Mouse (Mus musculus): Measurements from ENCODE around the gene Cxcl9. TPM values are rescaled to one million over a fixed set of nuclear protein-coding genes. Genes with fewer than 3 reads are reported as not detected.

Gene Cxcl9
- polyA plus RNA-seq, 1 experiment from 2014 or later = 0.05 TPM

GRCm38 (mm10) chr5:92370891-92371290 is 43.0 kb upstream of the Cxcl9 start:
- no peak for ATAC-seq
- Histone ChIP-seq H3K9ac (ENCODE audit: low read depth, low read length) (no peak overlapping the region), H3K27ac (ENCODE audit: low read depth, low read length) (no peak overlapping the region), H3K36me3 (ENCODE audit: control insufficient read depth, insufficient read depth) (no peaks in the 10 kb centered on the region), H3K9me3 (ENCODE audit: control insufficient read depth) (no peaks in the 10 kb centered on the region), H3K4me2 (replicated peaks; ENCODE audit: low read depth) (no peak overlapping the region), H3K27me3 (replicated peaks; ENCODE audit: control insufficient read depth, insufficient read depth, low read length) (no peaks in the 10 kb centered on the region), H3K4me1 (replicated peaks; ENCODE audit: control insufficient read depth, insufficient read depth, low read length) (no peaks in the 10 kb centered on the region; the same call in 1 of the 2 replicates), H3K4me3 (ENCODE audit: low read depth, low read length) (no peak overlapping the region)
- no peak for TF ChIP-seq CTCF (IDR thresholded peaks at IDR 0.05; ENCODE audit: low read depth)
- WGBS = 74% methylated on average over 6 of the region's 6 CpGs

- H3K9ac ChIP-seq (ENCODE audit: low read depth, low read length) = no peak overlapping the region
- no peaks in the 10 kb centered on the region; the same call in 1 of the 2 replicates for H3K4me1 ChIP-seq (replicated peaks; ENCODE audit: control insufficient read depth, insufficient read depth, low read length)
- no peaks in the 10 kb centered on the region for H3K27me3 ChIP-seq (replicated peaks; ENCODE audit: control insufficient read depth, insufficient read depth, low read length)
- no peak overlapping the region for H3K4me2 ChIP-seq (replicated peaks; ENCODE audit: low read depth)
- 45% methylated on average over 6 of the region's 6 CpGs for WGBS
- no peak overlapping the region for H3K27ac ChIP-seq (ENCODE audit: low read depth, low read length)
- H3K36me3 ChIP-seq (ENCODE audit: control insufficient read depth, insufficient read depth) = no peaks in the 10 kb centered on the region
- no peak for TF ChIP-seq CTCF (IDR thresholded peaks at IDR 0.05; ENCODE audit: low read depth)
- no peak for ATAC-seq
- no peaks in the 10 kb centered on the region for H3K9me3 ChIP-seq (ENCODE audit: control insufficient read depth)
- no peak overlapping the region for H3K4me3 ChIP-seq (ENCODE audit: low read depth, low read length)
Measured at GRCm38 (mm10) chr5:92370392-92370791, 42.5 kb upstream of the Cxcl9 start.

DNA sequence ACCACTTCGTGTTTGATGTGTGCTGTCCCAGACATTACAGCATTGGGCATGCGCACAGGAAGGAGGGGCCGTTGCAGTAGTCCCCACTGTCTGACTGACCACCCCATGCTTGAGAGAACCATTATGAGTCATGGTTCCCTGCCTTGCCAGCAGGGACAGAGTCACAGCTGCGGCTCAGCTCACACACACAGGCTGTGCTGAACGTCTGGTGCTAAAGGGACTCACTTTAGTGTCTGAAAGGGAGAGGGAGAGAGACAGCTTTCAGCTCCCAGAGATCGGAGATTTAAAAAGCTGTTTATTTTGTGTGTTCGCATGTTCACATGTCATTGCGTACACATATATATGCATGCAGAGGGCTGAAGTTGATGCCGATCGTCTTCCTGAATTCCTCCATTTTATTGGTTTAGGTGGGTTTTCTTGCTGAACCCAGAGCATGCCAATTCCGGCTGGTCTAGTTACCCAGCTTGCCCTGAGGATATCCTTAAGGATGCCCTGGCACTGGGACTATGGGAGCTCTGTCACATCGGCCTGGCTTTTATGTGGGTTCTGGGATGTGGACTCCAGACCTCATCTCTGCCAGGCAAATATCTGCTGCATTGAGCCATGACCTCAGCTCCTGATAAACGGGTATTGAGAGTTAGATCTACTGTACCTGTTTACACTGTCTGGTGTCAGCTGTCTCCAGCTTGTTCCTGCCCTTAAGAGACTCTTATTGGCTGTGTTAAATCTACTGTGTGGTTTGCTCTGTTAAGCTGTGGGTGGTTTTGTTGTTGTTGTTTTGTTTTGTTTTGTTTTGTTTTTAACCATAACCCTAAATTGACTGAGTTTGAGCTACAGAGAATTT is 41.5 kb upstream of the Cxcl9 start:
- Histone ChIP-seq H3K27ac (ENCODE audit: low read depth, low read length) (no peak overlapping the region), H3K9me3 (ENCODE audit: control insufficient read depth) (no peaks in the 10 kb centered on the region), H3K9ac (ENCODE audit: low read depth, low read length) (no peak overlapping the region), H3K27me3 (replicated peaks; ENCODE audit: control insufficient read depth, insufficient read depth, low read length) (no peaks in the 10 kb centered on the region), H3K36me3 (ENCODE audit: control insufficient read depth, insufficient read depth) (no peaks in the 10 kb centered on the region), H3K4me3 (ENCODE audit: low read depth, low read length) (no peak overlapping the region), H3K4me1 (replicated peaks; ENCODE audit: control insufficient read depth, insufficient read depth, low read length) (no peaks in the 10 kb centered on the region; the same call in 1 of the 2 replicates), H3K4me2 (replicated peaks; ENCODE audit: low read depth) (no peak overlapping the region)
- peak; percentile 32 for TF ChIP-seq CTCF (IDR thresholded peaks at IDR 0.05; ENCODE audit: low read depth)
- ATAC-seq = peak; percentile 46; the same call in 1 of the 2 replicates
- WGBS = 63% methylated on average over 13 of the region's 13 CpGs

GRCm38 (mm10) chr5:92368392-92368791 is 40.5 kb upstream of the Cxcl9 start:
- ATAC-seq = no peak
- Histone ChIP-seq H3K9ac (ENCODE audit: low read depth, low read length) (no peak overlapping the region), H3K4me1 (replicated peaks; ENCODE audit: control insufficient read depth, insufficient read depth, low read length) (no peaks in the 10 kb centered on the region; the same call in 1 of the 2 replicates), H3K27me3 (replicated peaks; ENCODE audit: control insufficient read depth, insufficient read depth, low read length) (no peaks in the 10 kb centered on the region), H3K4me3 (ENCODE audit: low read depth, low read length) (no peak overlapping the region), H3K27ac (ENCODE audit: low read depth, low read length) (no peak overlapping the region), H3K4me2 (replicated peaks; ENCODE audit: low read depth) (no peak overlapping the region), H3K9me3 (ENCODE audit: control insufficient read depth) (no peaks in the 10 kb centered on the region), H3K36me3 (ENCODE audit: control insufficient read depth, insufficient read depth) (no peaks in the 10 kb centered on the region)
- TF ChIP-seq CTCF (IDR thresholded peaks at IDR 0.05; ENCODE audit: low read depth) = no peak
- WGBS = 59% methylated on average over 10 of the region's 10 CpGs

DNA sequence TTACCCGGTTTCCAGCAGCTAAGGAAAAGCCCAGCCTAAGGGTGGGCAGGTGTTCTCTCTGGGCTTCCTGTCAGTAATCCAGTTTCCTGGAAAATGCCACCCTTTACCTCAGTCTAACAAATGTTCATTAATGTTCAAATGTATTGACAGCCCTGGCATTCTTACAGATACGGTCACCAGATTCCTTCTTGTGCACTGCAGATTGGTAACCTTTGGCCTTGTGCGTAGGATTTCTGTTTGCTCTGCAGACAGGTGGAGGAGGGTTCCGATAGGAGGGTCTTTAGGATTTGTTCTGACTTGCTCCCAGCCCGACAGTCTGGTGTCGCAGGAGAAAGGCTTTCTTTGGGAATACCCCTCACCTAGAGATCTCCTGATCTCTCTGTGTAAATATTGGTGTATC is 38.7 kb upstream of the Cxcl9 start:
- H3K4me3 ChIP-seq (ENCODE audit: low read depth, low read length) = no peak overlapping the region
- TF ChIP-seq CTCF (IDR thresholded peaks at IDR 0.05; ENCODE audit: low read depth) = no peak
- H3K4me2 ChIP-seq (replicated peaks; ENCODE audit: low read depth) = peak overlapping the region; percentile 48
- no peaks in the 10 kb centered on the region for H3K36me3 ChIP-seq (ENCODE audit: control insufficient read depth, insufficient read depth)
- 0 out of 2 replicates have a peak, but pooled peaks have one; percentile 26 for ATAC-seq
- no peak overlapping the region for H3K27ac ChIP-seq (ENCODE audit: low read depth, low read length)
- no peaks in the 10 kb centered on the region for H3K9me3 ChIP-seq (ENCODE audit: control insufficient read depth)
- WGBS = 32% methylated on average over 6 of the region's 6 CpGs
- H3K27me3 ChIP-seq (replicated peaks; ENCODE audit: control insufficient read depth, insufficient read depth, low read length) = no peaks in the 10 kb centered on the region
- H3K4me1 ChIP-seq (replicated peaks; ENCODE audit: control insufficient read depth, insufficient read depth, low read length) = no peaks in the 10 kb centered on the region; the same call in 1 of the 2 replicates
- no peak overlapping the region for H3K9ac ChIP-seq (ENCODE audit: low read depth, low read length)

- TF ChIP-seq CTCF (IDR thresholded peaks at IDR 0.05; ENCODE audit: low read depth) = no peak
- Histone ChIP-seq H3K27me3 (replicated peaks; ENCODE audit: control insufficient read depth, insufficient read depth, low read length) (no peaks in the 10 kb centered on the region), H3K4me1 (replicated peaks; ENCODE audit: control insufficient read depth, insufficient read depth, low read length) (no peaks in the 10 kb centered on the region; the same call in 1 of the 2 replicates), H3K4me3 (ENCODE audit: low read depth, low read length) (no peak overlapping the region), H3K36me3 (ENCODE audit: control insufficient read depth, insufficient read depth) (no peaks in the 10 kb centered on the region), H3K27ac (ENCODE audit: low read depth, low read length) (no peak overlapping the region), H3K9ac (ENCODE audit: low read depth, low read length) (no peak overlapping the region), H3K4me2 (replicated peaks; ENCODE audit: low read depth) (no peak overlapping the region), H3K9me3 (ENCODE audit: control insufficient read depth) (no peaks in the 10 kb centered on the region)
- 74% methylated on average over 11 of the region's 11 CpGs for whole genome bisulfite sequencing
- ATAC-seq = no peak
Measured at GRCm38 (mm10) chr5:92365146-92365705, 37.3 kb upstream of the Cxcl9 start.

Measured in intestine, postnatal 0 days (tissue).